Mouse (Mus musculus) embryonic fibroblast, embryonic 13.5 days (primary cell): ENCODE results near the gene Ermap.

Source experiments
- CTCF ChIP-seq: IDR thresholded peaks from 2 replicates; pipeline ENCODE4 v1.5.1; 2011; ENCODE audit warnings: mild to moderate bottlenecking, control low read depth, low read length, moderate library complexity, borderline replicate concordance; ENCODE audit not compliant: insufficient read depth
- POLR2A ChIP-seq: IDR thresholded peaks from 2 replicates; pipeline ENCODE4 v1.6.1; 2011; ENCODE audit warnings: low read depth, mild to moderate bottlenecking, control low read depth, low read length, moderate library complexity

- TF ChIP-seq CTCF: no peak
- no peak for TF ChIP-seq POLR2A
Measured at GRCm38 (mm10) chr4:119172919-119173650, 16.7 kb downstream of the Ermap start.
